Mouse (Mus musculus) adrenal gland, postnatal 25 days (tissue): ENCODE data around the gene Rbm12b1. TPM values are rescaled to one million over a fixed set of nuclear protein-coding genes. Genes with fewer than 3 reads are reported as not detected.
"Not testable (repeated sequence)": the region's sequence is repeated elsewhere in the genome, so short reads cannot be mapped to it uniquely, and the experiment has no call there.

Experiments used
- DNase-seq: peaks from one replicate; pipeline ENCODE4 v3.0.0; 2021; ENCODE audit warnings: mixed read lengths
- long read RNA-seq: library from polyadenylated mRNA; stranded (forward); transcript quantifications from one replicate; pipeline ENCODE4 v2.0.0, GENCODE M21; 2021
- total RNA-seq: library from RNA; stranded (reverse); gene quantifications from 2 replicates; pipeline ENCODE4 v1.2.3, GENCODE M21; 2021

The Rbm12b1 gene
- 15.1 and 20.5 TPM in 2 replicates for total RNA-seq
- long read RNA-seq, partial matches to known transcripts, result 0 of 2 reads
- long read RNA-seq, other reads (novel, unspliced or antisense), result 1 of 2 reads

- DNase-seq, result peak; percentile 56
Measured at GRCm38 (mm10) chr4:12140141-12140567, at the start of gene Rbm12b1. TSS of gene Rbm12b1 (plus strand) at chr4:12140264.

- DNase-seq, result not testable (repeated sequence)
Measured at GRCm38 (mm10) chr4:12140592-12141062, 563 bp downstream of the Rbm12b1 start.

GRCm38 (mm10) chr4:12141516-12141915, 1.5 kb downstream of the Rbm12b1 start:
- DNase-seq, result not testable (repeated sequence)

- DNase-seq, result no peak
Measured at GRCm38 (mm10) chr4:12147660-12148059, 7.6 kb downstream of the Rbm12b1 start.

- DNase-seq, result no peak
Measured at GRCm38 (mm10) chr4:12170986-12171317, 30.9 kb downstream of the Rbm12b1 start.

GRCm38 (mm10) chr4:12171318-12172091, 31.4 kb downstream of the Rbm12b1 start, which contains the start of gene Fam92a:
TSS of gene Fam92a (minus strand) at chr4:12172015.
- peak; percentile 79 for DNase-seq

- DNase-seq, result no peak
Measured at GRCm38 (mm10) chr4:12178992-12179391, 38.9 kb downstream of the Rbm12b1 start.

Other genes with a start within 250 kb of the Rbm12b1 start
- not detected in 2 replicates for gene Gm10604, start 159.0 kb upstream of the Rbm12b1 start, total RNA-seq
- 16.6 and 17.4 TPM in 2 replicates for gene Rbm12b2, start 50.8 kb upstream of the Rbm12b1 start, total RNA-seq
- gene Fam92a, start 31.8 kb downstream of the Rbm12b1 start, total RNA-seq, result 36.2 and 45.1 TPM in 2 replicates